Mouse (Mus musculus): ENCODE results near the gene Ctbs.

GRCm38 (mm10) chr3:146410114-146410513 is 39.5 kb upstream of the Ctbs start:
- no peak for TF ChIP-seq CTCF (IDR thresholded peaks at IDR 0.05; ENCODE audit: low read depth, low read length)
- no peak for TF ChIP-seq POLR2A (IDR thresholded peaks at IDR 0.05; ENCODE audit: extremely low read depth, insufficient read depth, low read length)

All from liver, adult 2 months (tissue).